Mouse (Mus musculus) brain, embryonic 14.5 days (tissue): ENCODE measurements around the gene Sh3bp5l.

Source experiments
- CTCF ChIP-seq: fragments of 200-500 bp; IDR thresholded peaks from 2 replicates; pipeline ENCODE4 v1.5.1; 2012; ENCODE audit warnings: inconsistent platforms, mild to moderate bottlenecking, moderate library complexity, borderline replicate concordance; ENCODE audit not compliant: insufficient read depth, insufficient read length; ENCODE audit errors: extremely low read depth
- POLR2A ChIP-seq: fragments of 200-500 bp; IDR thresholded peaks from 2 replicates; pipeline ENCODE4 v1.6.1; 2012; ENCODE audit warnings: mild to moderate bottlenecking, inconsistent platforms, borderline replicate concordance; ENCODE audit not compliant: poor library complexity, insufficient read depth, insufficient read length, severe bottlenecking; ENCODE audit errors: extremely low read depth

DNA sequence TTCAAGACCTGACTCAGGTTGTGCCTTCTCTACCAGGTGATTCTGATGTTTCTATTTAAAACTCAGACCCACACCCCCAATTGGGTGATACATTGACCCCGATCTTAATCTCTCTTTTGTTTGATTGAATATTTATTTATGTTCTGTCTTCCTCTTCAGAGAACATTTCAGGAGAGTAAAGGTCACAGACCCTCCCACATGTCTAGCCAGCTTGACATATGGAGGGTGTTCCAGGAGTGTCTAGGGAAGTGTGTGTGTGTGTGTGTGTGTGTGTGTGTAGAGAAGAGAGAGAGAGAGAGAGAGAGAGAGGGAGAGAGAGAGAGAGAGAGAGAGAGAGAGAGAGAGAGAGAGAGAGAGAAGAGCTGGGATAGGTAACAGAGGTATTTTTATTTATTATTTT lies 47.2 kb downstream of the Sh3bp5l start:
- TF ChIP-seq POLR2A = no peak
- TF ChIP-seq CTCF = no peak
